Mouse (Mus musculus) inflammation-experienced regulatory T-cells, adult 6 months (primary cell): ENCODE results near the gene Cd63. TPM values are rescaled to one million over a fixed set of nuclear protein-coding genes. Genes with fewer than 3 reads are reported as not detected.

ENCODE experiments used
- polyA plus RNA-seq, 3 experiments: library from polyadenylated mRNA; unstranded; fragments of 100-300 nt; shearing (Covaris generic); gene quantifications; one replicate each; pipeline ENCODE4 v1.2.1; 2017

Gene Cd63
- polyA plus RNA-seq, 3 experiments from 2014 or later = 0.58 to 2.0 TPM; not detected in 1

Other genes with a start within 250 kb of the Cd63 start
- 10 to 100 TPM; 17.0 to 29.7 (median 24.3) TPM for gene Suox, start 226.9 kb upstream of the Cd63 start, polyA plus RNA-seq
- 10 to 100 TPM; 44.3 to 69.5 (median 63.9) TPM for gene Rab5b, start 204.7 kb upstream of the Cd63 start, polyA plus RNA-seq
- gene Pmel, start 196.8 kb upstream of the Cd63 start, polyA plus RNA-seq = 1 to 10 TPM; 4.2 to 5.4 (median 4.3) TPM
- gene Cdk2, start 196.0 kb upstream of the Cd63 start, polyA plus RNA-seq = 10 to 100 TPM; 16.8 to 38.3 (median 19.9) TPM
- gene Dgka, start 156.1 kb upstream of the Cd63 start, polyA plus RNA-seq = 100 to 1,000 TPM; 184 to 337 (median 319) TPM
- 10 to 100 TPM; 64.5 to 69.6 (median 66.4) TPM for gene Pym1, start 153.1 kb upstream of the Cd63 start, polyA plus RNA-seq
- under 1 TPM; 0.21 to 0.68 (median 0.22) TPM for gene Mmp19, start 110.1 kb upstream of the Cd63 start, polyA plus RNA-seq
- 10 to 100 TPM; 74.6 to 77.3 (median 75.8) TPM for gene Dnajc14, start 96.9 kb upstream of the Cd63 start, polyA plus RNA-seq
- gene Tmem198b, start 96.6 kb upstream of the Cd63 start, polyA plus RNA-seq = 1 to 10 TPM; 3.9 to 5.3 (median 5.3) TPM
- gene Sarnp, start 83.7 kb upstream of the Cd63 start, polyA plus RNA-seq = 100 to 1,000 TPM; 195 to 238 (median 227) TPM
- gene Ormdl2, start 79.3 kb upstream of the Cd63 start, polyA plus RNA-seq = 10 to 100 TPM; 65.5 to 78.4 (median 71.5) TPM
- 1 to 10 TPM; 6.0 to 7.7 (median 7.3) TPM for gene Gdf11, start 9.3 kb upstream of the Cd63 start, polyA plus RNA-seq
- 10 to 100 TPM in 2 of 3 experiments, 1 to 10 TPM in 1; 5.1 to 12.9 (median 11.9) TPM for gene Rdh5, start 21.9 kb downstream of the Cd63 start, polyA plus RNA-seq
- 100 to 1,000 TPM; 196 to 255 (median 212) TPM for gene Bloc1s1, start 23.0 kb downstream of the Cd63 start, polyA plus RNA-seq
- gene Itga7, start 32.8 kb downstream of the Cd63 start, polyA plus RNA-seq = 1 to 10 TPM; 3.6 to 5.1 (median 4.8) TPM
- not detected for gene Mettl7b, start 60.0 kb downstream of the Cd63 start, polyA plus RNA-seq
- not detected for gene Olfr9, start 88.4 kb downstream of the Cd63 start, polyA plus RNA-seq
- not detected for gene Olfr763, start 109.8 kb downstream of the Cd63 start, polyA plus RNA-seq
- gene Olfr764-ps1, start 138.9 kb downstream of the Cd63 start, polyA plus RNA-seq = not detected
- gene Olfr765, start 149.0 kb downstream of the Cd63 start, polyA plus RNA-seq = not detected
- not detected for gene Olfr766-ps1, start 168.0 kb downstream of the Cd63 start, polyA plus RNA-seq
- gene Olfr767, start 181.9 kb downstream of the Cd63 start, polyA plus RNA-seq = under 1 TPM in 2 of 3 experiments, not detected in 1; 0.10 to 0.16 TPM
- gene Olfr768, start 198.4 kb downstream of the Cd63 start, polyA plus RNA-seq = not detected
- gene Olfr769, start 216.9 kb downstream of the Cd63 start, polyA plus RNA-seq = not detected
- not detected for gene Olfr770, start 238.0 kb downstream of the Cd63 start, polyA plus RNA-seq